Mouse (Mus musculus) 3T3-L1 (cell line): ENCODE data around the gene Lmntd2.

Experiments used
- DNase-seq: peaks from one replicate; pipeline ENCODE4 v3.0.0-alpha.2; 2015; ENCODE audit warnings: low read depth, low spot score

Lmntd2 gene

GRCm38 (mm10) chr7:141215880-141216733, 2.2 kb upstream of the Lmntd2 start:
- peak; percentile 78 for DNase-seq

DNA sequence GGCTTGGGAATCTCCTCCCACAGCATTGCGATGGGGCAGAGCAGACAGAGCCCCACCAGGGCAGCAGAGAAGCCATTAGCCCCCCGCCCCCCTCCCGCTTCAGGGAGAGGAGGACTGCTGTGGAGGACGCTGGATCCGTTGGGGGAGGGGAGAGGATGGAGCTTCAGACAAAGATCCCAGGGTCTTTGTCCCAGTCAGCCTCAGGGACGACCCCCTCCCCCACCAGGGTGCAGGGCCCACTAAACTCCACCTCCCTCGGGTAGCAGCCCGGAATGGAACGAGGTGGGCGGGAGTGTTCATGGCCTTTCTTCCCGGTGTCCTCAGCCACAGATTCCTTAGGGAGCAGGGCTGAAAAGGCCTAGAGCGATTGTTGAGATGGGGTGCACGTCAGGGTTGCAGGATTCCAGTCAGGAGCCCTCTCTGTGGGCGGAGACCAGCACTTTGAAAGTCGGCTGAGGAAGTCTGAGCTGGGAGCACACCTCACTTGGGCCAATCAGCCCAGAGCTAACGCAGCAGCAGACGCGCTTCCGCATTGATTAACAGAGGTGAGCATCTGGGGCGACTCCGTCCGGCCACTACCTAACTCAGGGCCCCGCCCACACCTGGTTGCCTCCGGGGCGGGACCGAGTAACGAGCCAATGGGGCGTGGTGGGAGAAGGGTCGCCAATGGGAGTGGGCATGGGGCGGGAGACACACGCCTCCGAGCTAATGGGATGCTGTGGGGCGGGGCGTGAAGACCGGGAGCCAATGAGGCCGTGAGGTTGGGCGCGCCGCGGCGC, 1.4 kb upstream of the Lmntd2 start, which contains the start of gene Rassf7:
Gene Rassf7 (plus strand): TSS at position 760 of the 779 bp plus-strand sequence.
- DNase-seq = peak; percentile 89

DNA sequence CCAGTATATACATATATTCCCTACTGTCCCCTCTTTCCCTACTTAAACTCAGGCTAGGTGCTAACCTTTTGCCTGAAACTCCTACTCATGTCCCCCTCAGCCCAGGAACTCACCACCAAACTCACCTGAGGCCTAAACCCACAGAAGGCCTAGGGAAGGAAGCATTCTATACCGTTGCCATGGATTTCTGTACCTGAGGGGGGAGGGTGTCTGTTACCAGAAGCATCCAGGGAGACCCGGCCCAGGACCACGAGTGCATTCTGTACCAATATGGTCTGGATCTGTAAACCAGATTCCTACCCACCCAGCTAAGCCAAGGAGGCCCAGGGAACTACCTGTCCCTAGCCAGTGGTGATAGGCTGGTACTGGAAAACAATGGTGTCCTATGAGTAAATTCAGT, 430 bp upstream of the Lmntd2 start:
- no peak for DNase-seq

GRCm38 (mm10) chr7:141213133-141213532, 747 bp downstream of the Lmntd2 start:
- DNase-seq = no peak

- no peak for DNase-seq
These were observed 3.2 kb downstream of the Lmntd2 start for GRCm38 (mm10) chr7:141210606-141211131.

GRCm38 (mm10) chr7:141210137-141210536, 3.7 kb downstream of the Lmntd2 start:
- no peak for DNase-seq

- no peak for DNase-seq
These were observed 4.4 kb downstream of the Lmntd2 start for GRCm38 (mm10) chr7:141209526-141209925.

- no peak for DNase-seq
These were observed 7.5 kb downstream of the Lmntd2 start for GRCm38 (mm10) chr7:141206182-141206937.

- DNase-seq = no peak
These were observed 8.4 kb downstream of the Lmntd2 start for GRCm38 (mm10) chr7:141205504-141205903.

GRCm38 (mm10) chr7:141204546-141204945, 9.3 kb downstream of the Lmntd2 start:
- DNase-seq = no peak

- DNase-seq = no peak
These were observed 15.8 kb downstream of the Lmntd2 start for GRCm38 (mm10) chr7:141198121-141198520.

DNA sequence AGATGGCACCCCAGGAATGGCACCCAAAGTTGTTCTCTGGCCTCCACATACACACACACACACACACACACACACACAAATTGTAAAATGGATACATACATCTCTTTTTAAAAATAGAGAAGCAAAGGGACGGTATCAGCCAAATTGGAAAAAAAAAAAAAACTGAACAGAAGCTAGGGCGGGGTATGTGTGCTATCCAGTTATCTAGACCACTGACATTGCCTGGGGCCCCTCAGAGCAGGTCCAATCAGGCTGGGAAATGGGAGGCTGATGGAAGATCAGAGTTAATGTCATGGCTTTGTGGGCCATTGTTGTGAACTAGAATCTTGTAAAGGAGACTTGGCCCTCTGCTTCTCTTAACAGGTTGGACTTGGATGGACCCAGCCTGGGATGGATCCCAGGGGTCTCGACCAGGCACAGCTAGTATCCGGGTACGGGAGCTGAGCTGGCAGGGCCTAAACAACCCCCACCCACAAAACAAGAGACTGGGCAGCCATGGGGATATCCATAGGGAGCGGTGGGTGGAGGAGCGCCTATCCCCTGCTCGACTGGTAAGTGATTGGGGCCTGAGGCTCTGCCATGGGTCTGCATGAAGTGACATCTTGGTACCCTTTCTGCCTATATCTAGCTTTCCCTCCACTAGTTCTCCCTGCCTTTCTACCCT, 17.1 kb downstream of the Lmntd2 start:
- DNase-seq = no peak

GRCm38 (mm10) chr7:141195754-141196153, 18.1 kb downstream of the Lmntd2 start:
- no peak for DNase-seq

DNA sequence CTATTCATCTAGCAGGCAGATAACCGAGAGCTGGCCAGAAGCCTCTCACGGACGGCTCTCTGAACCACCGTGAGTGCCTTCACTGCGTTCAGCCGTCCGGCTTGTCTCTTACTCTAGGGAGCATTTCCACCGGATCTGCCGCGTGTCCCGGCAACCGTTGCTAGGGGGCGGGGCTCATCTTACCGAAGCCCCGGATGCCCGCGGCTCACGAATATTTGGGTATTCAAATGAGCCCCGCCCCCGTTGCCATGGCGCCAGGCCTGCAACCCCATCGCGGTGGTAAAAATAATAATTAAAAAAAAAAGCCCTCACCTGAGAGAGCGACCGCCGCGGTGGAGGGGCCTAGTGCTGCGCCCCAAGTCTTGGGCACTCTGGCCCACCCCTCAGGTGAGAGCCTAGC, 19.1 kb downstream of the Lmntd2 start:
- peak; percentile 90 for DNase-seq

DNA sequence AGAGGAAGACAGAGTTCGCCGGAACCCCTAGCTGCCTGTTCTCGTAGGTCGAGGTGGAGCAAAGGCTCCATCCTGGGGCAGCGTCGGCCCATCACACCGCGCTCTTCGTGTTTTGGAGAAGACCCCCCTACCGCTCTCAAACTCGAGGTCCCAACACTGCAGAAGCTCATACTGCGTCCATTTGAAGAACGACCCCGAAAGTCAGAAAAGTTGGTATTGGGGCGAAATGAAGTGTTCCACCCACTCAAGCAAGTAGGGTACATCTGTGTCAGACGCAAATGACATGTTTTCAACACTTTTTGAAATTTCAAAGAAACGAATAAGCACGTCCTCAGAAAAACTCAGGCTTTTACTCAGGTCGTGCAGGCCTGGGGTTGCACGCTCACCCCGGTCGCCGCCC, 19.5 kb downstream of the Lmntd2 start:
- DNase-seq = no peak

GRCm38 (mm10) chr7:141193948-141194347, 19.9 kb downstream of the Lmntd2 start, which contains the start of the genes Hras and Lrrc56:
Hras (minus strand) TSS chr7:141194005.
Lrrc56 (plus strand) TSS chr7:141194157.
- DNase-seq = peak; percentile 94

DNA sequence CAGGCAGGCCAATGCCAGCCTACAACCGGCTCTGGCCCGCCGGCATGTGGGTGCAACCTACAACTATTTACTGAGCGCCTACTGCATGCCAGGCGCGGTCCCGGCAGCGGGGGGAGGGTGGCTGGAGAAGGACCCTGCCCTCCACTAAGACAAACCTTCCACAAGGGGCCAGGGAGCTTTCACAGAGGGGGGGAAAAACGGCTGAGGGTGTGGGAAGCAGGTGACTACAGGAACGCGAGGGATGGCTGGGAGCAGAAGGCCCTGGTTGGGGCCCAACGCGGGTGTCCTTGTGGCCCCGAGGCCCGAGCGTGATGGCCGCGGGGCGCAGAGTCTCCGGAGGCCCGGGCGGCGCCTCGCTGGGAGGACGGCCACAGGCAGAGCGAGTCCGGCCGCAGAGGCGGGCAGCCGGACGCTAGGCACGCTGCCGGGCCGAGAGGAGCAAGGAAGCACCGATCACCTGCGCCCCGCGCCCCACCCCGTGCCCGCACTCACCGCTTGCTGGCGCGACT, 20.5 kb downstream of the Lmntd2 start:
- peak; percentile 29 for DNase-seq

DNA sequence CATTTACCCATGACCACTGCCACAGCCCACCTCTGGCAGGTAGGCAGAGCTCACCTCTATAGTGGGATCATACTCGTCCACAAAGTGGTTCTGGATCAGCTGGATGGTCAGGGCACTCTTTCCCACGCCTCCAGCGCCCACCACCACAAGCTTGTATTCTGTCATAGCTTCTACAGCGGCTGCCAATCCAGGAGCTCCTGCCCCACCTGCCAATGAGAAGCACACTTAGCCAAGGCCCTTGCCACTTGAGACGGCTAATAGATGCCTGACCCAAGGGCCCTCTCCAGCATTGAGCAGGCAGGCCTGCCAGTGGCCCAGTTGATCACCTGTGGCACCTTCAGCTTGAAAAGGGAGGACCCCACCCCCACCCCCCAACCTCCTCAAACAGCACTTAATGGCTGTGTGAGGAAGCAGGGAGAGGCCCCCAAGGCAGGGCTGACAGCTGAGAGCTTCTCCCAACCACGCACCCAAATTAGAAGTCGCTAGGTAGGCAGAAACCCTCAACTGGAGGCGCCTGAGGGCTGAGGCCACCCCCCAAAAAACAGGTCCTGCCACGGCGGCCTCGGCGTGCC, 21.0 kb downstream of the Lmntd2 start:
- no peak for DNase-seq

DNA sequence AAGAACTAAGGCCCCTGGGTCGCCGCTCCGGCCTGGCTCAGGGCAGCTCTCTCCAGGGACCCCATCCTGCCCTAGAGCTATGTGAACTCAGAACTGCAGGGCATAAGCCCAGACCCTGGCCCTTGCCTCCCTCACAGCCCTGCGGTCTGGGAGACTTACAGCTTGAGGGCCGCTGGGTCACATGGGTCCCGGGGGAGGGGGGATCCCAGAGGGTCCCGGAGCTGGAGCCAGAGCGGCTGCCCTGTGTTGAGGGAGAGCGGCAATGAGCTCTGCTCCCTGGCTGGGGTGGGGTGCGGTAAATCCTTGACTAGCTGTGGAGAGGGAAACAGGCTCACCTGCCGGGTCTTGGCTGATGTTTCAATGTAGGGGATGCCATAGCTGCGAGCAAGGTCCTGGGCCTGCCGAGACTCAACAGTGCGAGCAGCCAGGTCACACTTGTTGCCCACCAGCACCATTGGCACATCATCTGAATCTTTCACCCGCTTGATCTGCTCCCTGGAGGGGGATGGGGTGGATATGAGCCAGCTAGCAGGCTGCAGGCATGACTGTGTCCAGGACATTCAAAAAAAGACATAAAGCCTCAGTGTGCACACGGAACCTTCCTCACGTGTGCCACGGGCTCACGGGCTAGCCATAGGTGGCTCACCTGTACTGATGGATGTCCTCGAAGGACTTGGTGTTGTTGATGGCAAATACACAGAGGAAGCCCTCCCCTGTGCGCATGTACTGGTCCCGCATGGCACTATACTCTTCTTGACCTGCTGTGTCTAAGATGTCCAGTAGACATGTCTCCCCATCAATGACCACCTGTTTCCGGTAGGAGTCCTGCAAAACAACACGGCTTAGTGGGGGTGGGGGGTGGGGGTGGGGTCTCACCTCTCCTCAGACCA, 21.8 kb downstream of the Lmntd2 start:
- DNase-seq = no peak
